Mouse (Mus musculus) testis, adult 2 months (tissue): ENCODE measurements at regions not wholly inside any gene's neighbourhood (a gene's known extent, or its start where the extent isn't known, plus 50 kb on each side); places are given as distances from the start of the nearest gene placed in this dataset.

ENCODE experiments used
- CTCF ChIP-seq: fragments of 200-500 bp; IDR thresholded peaks from 2 replicates; pipeline ENCODE4 v1.5.1; 2012; ENCODE audit warnings: low read depth, mild to moderate bottlenecking, inconsistent platforms, low read length, moderate library complexity; ENCODE audit not compliant: control insufficient read depth, insufficient read depth, insufficient replicate concordance
- POLR2A ChIP-seq: fragments of 200-500 bp; IDR thresholded peaks from 2 replicates; pipeline ENCODE4 v1.6.1; 2012; ENCODE audit warnings: low read depth, mild to moderate bottlenecking, inconsistent platforms, low read length, moderate library complexity; ENCODE audit not compliant: control insufficient read depth

- no peak for TF ChIP-seq CTCF
- no peak for TF ChIP-seq POLR2A
Observed at GRCm38 (mm10) chr2:61309219-61309618, 269.2 kb upstream of the Tank start.
